Mouse (Mus musculus) thymus, adult 2 months (tissue): ENCODE measurements around the gene Dock9. TPM values are rescaled to one million over a fixed set of nuclear protein-coding genes. Genes with fewer than 3 reads are reported as not detected.

Experiments used
- DNase-seq: peaks from one replicate; pipeline ENCODE4 v3.0.0; 2021
- H3K27ac ChIP-seq: fragments of 200-500 bp; 2 replicates; pipeline ENCODE4 v1.5.1; 2012; ENCODE audit warnings: low read length, control low read depth; ENCODE audit not compliant: control insufficient read depth, insufficient read depth
- H3K27me3 ChIP-seq: fragments of 200-500 bp; 2 replicates; pipeline ENCODE4 v1.6.1; 2012; ENCODE audit warnings: mild to moderate bottlenecking, low read length, moderate library complexity, mixed read lengths; ENCODE audit not compliant: control insufficient read depth, insufficient read depth
- H3K36me3 ChIP-seq: fragments of 200-500 bp; 2 replicates; pipeline ENCODE4 v1.6.1; 2012; ENCODE audit warnings: mild to moderate bottlenecking, low read length, moderate library complexity; ENCODE audit not compliant: control insufficient read depth, insufficient read depth
- H3K4me1 ChIP-seq: fragments of 200-500 bp; replicated peaks from 2 replicates; pipeline ENCODE4 v1.6.1; 2012; ENCODE audit warnings: low read length; ENCODE audit not compliant: control insufficient read depth, insufficient read depth
- H3K4me3 ChIP-seq: fragments of 200-500 bp; 2 replicates; pipeline ENCODE4 v1.5.1; 2012; ENCODE audit warnings: mild to moderate bottlenecking, low read length, control low read depth, moderate library complexity; ENCODE audit not compliant: control insufficient read depth, insufficient read depth
- CTCF ChIP-seq: fragments of 200-500 bp; IDR thresholded peaks from 2 replicates; pipeline ENCODE4 v1.5.1; 2012; ENCODE audit warnings: mild to moderate bottlenecking, control low read depth, low read length, moderate library complexity, borderline replicate concordance; ENCODE audit not compliant: control insufficient read depth, poor library complexity, insufficient read depth; ENCODE audit errors: extremely low read depth
- POLR2A ChIP-seq: fragments of 200-500 bp; IDR thresholded peaks from 2 replicates; pipeline ENCODE4 v1.6.1; 2012; ENCODE audit warnings: mild to moderate bottlenecking, low read length, control low read depth, moderate library complexity; ENCODE audit not compliant: control insufficient read depth, poor library complexity, insufficient read depth; ENCODE audit errors: extremely low read depth
- WGBS: fragments of 180-500 bp; shearing (Covaris S2); methylation state at CpG from one replicate; pipeline ENCODE4 v1.1.7; 2018; 5-methylcytosine and 5-hydroxymethylcytosine counted together
- polyA plus RNA-seq: library from polyadenylated mRNA; depleted of rRNA; stranded (reverse); fragments of >200 nt; gene quantifications from 2 replicates; pipeline ENCODE4 v1.2.3, GENCODE M21; 2012

Dock9 gene
- polyA plus RNA-seq, 1 experiment: 13.2 TPM

GRCm38 (mm10) chr14:121760403-121760802, 37.2 kb downstream of the Dock9 start:
- Histone ChIP-seq H3K4me3 (no peak overlapping the region), H3K27me3 (no peaks in the 10 kb centered on the region), H3K36me3 (no peaks in the 10 kb centered on the region), H3K27ac (no peak overlapping the region), H3K4me1 (peaks cover 6% of the 10 kb centered on the region)
- no peak for TF ChIP-seq CTCF
- TF ChIP-seq POLR2A: no peak
- no peak for DNase-seq
- 79% methylated on average over 5 of the region's 5 CpGs for WGBS

DNA sequence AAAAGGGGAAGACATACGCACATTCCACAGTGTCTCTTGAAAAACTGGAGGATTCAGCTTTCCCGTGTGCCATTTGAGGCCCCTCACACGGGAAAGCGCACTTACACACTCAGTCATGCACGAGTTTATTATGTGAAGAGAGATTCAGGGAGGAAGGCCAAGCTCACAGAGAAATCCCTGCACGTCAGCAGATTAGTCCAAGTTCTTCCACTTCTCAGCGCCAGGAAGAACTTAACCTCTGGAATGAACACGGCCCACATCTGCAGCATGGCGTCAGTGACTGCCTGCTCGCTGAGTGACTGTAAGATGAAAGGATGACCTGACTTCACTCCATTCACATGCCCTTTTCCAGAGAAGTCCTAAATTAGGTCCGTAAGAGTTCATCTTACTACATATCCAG, 43.5 kb downstream of the Dock9 start:
- no peak for DNase-seq
- no peak for TF ChIP-seq POLR2A
- TF ChIP-seq CTCF: no peak
- Histone ChIP-seq H3K27me3 (no peaks in the 10 kb centered on the region), H3K4me1 (peaks cover 6% of the 10 kb centered on the region), H3K4me3 (no peak overlapping the region), H3K36me3 (no peaks in the 10 kb centered on the region), H3K27ac (no peak overlapping the region)
- 94% methylated on average over 11 of the region's 11 CpGs for WGBS

DNA sequence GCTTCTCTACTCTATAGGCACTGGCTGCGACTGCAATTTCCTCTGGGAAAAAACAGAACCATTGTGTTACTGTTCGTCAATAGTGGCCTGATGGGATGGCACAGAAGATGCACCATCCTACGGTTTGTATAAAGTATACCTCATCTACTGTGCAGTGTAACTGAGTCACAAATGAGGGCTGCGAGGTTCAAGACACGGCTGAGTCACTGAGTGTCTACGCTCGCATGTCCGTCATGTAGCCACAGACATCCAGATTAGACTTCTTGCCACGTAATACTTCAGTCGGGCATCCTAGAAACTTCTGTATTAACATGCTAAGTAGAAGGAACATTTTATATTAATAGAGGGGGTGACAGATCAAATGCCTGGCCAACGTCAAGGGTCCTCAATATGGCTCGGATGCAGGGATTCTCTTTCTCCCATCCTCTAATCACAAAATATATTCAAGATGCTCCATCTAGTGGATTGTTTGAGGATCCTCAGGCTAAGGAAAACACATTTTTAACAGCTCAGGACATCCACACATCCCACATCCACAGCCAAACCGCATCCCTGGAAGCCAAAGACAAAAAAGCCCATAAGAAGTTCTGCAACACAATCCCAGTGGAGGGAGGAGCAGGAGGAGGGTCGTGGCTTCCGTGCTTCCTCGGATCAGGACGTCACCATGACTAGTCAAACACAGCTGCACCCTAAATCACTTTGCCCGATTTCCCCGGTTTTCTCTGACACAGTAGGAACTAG, 44.8 kb downstream of the Dock9 start:
- WGBS: 73% methylated on average over 19 of the region's 19 CpGs
- no peaks in the 10 kb centered on the region for H3K27me3 ChIP-seq
- H3K4me3 ChIP-seq: no peak overlapping the region
- no peak for DNase-seq
- no peaks in the 10 kb centered on the region for H3K36me3 ChIP-seq
- TF ChIP-seq POLR2A: no peak
- no peak for TF ChIP-seq CTCF
- peaks cover 6% of the 10 kb centered on the region for H3K4me1 ChIP-seq
- H3K27ac ChIP-seq: no peak overlapping the region

- Histone ChIP-seq H3K36me3 (no peaks in the 10 kb centered on the region), H3K27ac (no peak overlapping the region)
- 86% methylated on average over 9 of the region's 9 CpGs for WGBS
Measured at GRCm38 (mm10) chr14:121749606-121750005, 48.0 kb downstream of the Dock9 start.

DNA sequence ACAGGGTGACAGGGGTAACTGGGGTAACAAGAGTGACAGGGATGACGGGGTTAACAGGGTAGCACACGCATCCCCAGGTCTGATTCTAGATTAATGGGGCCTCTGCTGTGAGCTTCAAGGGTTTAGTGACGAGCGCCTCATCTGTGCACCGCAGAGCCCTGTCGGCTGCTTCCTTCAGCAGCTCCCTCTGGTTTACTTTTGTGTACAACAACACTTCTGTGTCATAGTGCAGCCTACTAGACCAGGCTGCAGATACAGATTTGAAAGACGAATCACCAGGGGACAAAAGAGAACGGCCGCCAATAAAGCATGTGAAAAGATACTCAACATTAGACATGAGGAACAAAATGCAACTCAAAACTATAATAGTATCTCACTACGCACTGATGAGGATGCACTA, 48.6 kb downstream of the Dock9 start:
- Histone ChIP-seq H3K27ac (no peak overlapping the region), H3K27me3 (no peaks in the 10 kb centered on the region), H3K4me1 (no peaks in the 10 kb centered on the region), H3K36me3 (no peaks in the 10 kb centered on the region), H3K4me3 (no peak overlapping the region)
- DNase-seq: no peak
- TF ChIP-seq CTCF (no peak), POLR2A (no peak)
- WGBS: 96% methylated on average over 10 of the region's 10 CpGs

More at GRCm38 (mm10) chr14:121749606-121750005, 48.0 kb downstream of the Dock9 start:
- no peak for DNase-seq
- Histone ChIP-seq H3K4me3 (no peak overlapping the region), H3K4me1 (no peaks in the 10 kb centered on the region), H3K27me3 (no peaks in the 10 kb centered on the region)
- no peak for TF ChIP-seq POLR2A
- no peak for TF ChIP-seq CTCF

- TF ChIP-seq POLR2A: no peak
- TF ChIP-seq CTCF: no peak
- no peaks in the 10 kb centered on the region for H3K36me3 ChIP-seq
- H3K27ac ChIP-seq: no peak overlapping the region
- H3K4me1 ChIP-seq: no peaks in the 10 kb centered on the region
- H3K4me3 ChIP-seq: no peak overlapping the region
- no peaks in the 10 kb centered on the region for H3K27me3 ChIP-seq
- 97% methylated on average over 7 of the region's 7 CpGs for WGBS
- DNase-seq: no peak
Measured at GRCm38 (mm10) chr14:121747360-121747759, 50.3 kb downstream of the Dock9 start.
